Mouse (Mus musculus) limb, embryonic 12.5 days (tissue): ENCODE measurements around the gene 2610042L04Rik. TPM values are rescaled to one million over a fixed set of nuclear protein-coding genes. Genes with fewer than 3 reads are reported as not detected.
A peak's percentile ranks its signal among the peaks of the same experiment; 100 is the strongest.
"Not testable (repeated sequence)": the region's sequence is repeated elsewhere in the genome, so short reads cannot be mapped to it uniquely, and the experiment has no call there.

Experiments
- ATAC-seq: fragments of 200-750 bp; cut with Nextera tagmentation; 2 replicates; pipeline ENCODE4 v1.8.0; 2017; ENCODE audit warnings: low read depth, moderate TSS enrichment; ENCODE audit not compliant: insufficient number of reproducible peaks, insufficient read depth, low FRiP score, low TSS enrichment
- H3K27ac ChIP-seq: fragments of 300-500 bp; sonication (generic); 2 replicates; pipeline ENCODE4 v1.5.1; 2016; ENCODE audit warnings: mild to moderate bottlenecking, moderate library complexity
- H3K27me3 ChIP-seq: fragments of 300-500 bp; sonication (generic); 2 replicates; pipeline ENCODE4 v1.6.1; 2016; ENCODE audit warnings: mild to moderate bottlenecking, moderate library complexity
- H3K36me3 ChIP-seq: fragments of 300-500 bp; sonication (generic); 2 replicates; pipeline ENCODE4 v1.6.1; 2016; ENCODE audit warnings: mild to moderate bottlenecking, moderate library complexity
- H3K4me1 ChIP-seq: fragments of 300-500 bp; sonication (generic); replicated peaks from 2 replicates; pipeline ENCODE4 v1.6.1; 2016
- H3K4me2 ChIP-seq: fragments of 300-500 bp; sonication (generic); 2 replicates; pipeline ENCODE4 v1.6.1; 2016; ENCODE audit warnings: mild to moderate bottlenecking, moderate library complexity
- H3K4me3 ChIP-seq: fragments of 300-500 bp; sonication (generic); replicated peaks from 2 replicates; pipeline ENCODE4 v1.5.1; 2016; ENCODE audit warnings: mild to moderate bottlenecking
- H3K9ac ChIP-seq: fragments of 300-500 bp; sonication (generic); replicated peaks from 2 replicates; pipeline ENCODE4 v1.6.1; 2016; ENCODE audit warnings: mild to moderate bottlenecking, moderate library complexity
- H3K9me3 ChIP-seq: fragments of 300-500 bp; sonication (generic); 2 replicates; pipeline ENCODE4 v1.6.1; 2016; ENCODE audit warnings: mild to moderate bottlenecking, moderate library complexity
- WGBS: fragments of 180-500 bp; shearing (Covaris S2); methylation state at CpG from one replicate; pipeline ENCODE4 v1.1.7; 2016; 5-methylcytosine and 5-hydroxymethylcytosine counted together
- polyA plus RNA-seq: library from polyadenylated mRNA; unstranded; fragments of >200 nt; fragmentation: Nextera tagmentation; extraction: Ambion mirVana; gene quantifications from 2 replicates; pipeline ENCODE4 v1.2.1, GENCODE M21; 2016

2610042L04Rik gene
- 0.24 and 0.43 TPM in 2 replicates for polyA plus RNA-seq

- not testable (repeated sequence) for ATAC-seq, H3K27me3 ChIP-seq, H3K36me3 ChIP-seq, H3K27ac ChIP-seq, H3K9me3 ChIP-seq, H3K4me1 ChIP-seq
- 5% methylated on average over 15 of the region's 48 CpGs for WGBS
- Histone ChIP-seq H3K4me2 (peak within 1 kb of the TSS; percentile 70), H3K4me3 (peak within 1 kb of the TSS; percentile 42), H3K9ac (peak within 1 kb of the TSS; percentile 50; the same call in 1 of the 2 replicates)
Observed at GRCm38 (mm10) chr14:4334476-4335080, at the start of gene 2610042L04Rik. Gene 2610042L04Rik (plus strand): TSS chr14:4334763.

- WGBS = no CpG with 5 or more reads among the region's 1 CpGs
- H3K9ac ChIP-seq, H3K4me2 ChIP-seq, H3K27me3 ChIP-seq, H3K4me3 ChIP-seq, ATAC-seq, H3K4me1 ChIP-seq, H3K9me3 ChIP-seq, H3K27ac ChIP-seq, H3K36me3 ChIP-seq: not testable (repeated sequence)
Observed at GRCm38 (mm10) chr14:4316983-4317382, 17.6 kb upstream of the 2610042L04Rik start, which contains the start of gene Gm3149. Gene Gm3149 (plus strand): TSS chr14:4317283.

- H3K9me3 ChIP-seq, H3K9ac ChIP-seq, H3K36me3 ChIP-seq, H3K27ac ChIP-seq, ATAC-seq, H3K4me1 ChIP-seq, H3K27me3 ChIP-seq, H3K4me3 ChIP-seq, H3K4me2 ChIP-seq: not testable (repeated sequence)
- WGBS = 1% methylated on average over 7 of the region's 8 CpGs
Observed at GRCm38 (mm10) chr14:4335506-4335905, 943 bp downstream of the 2610042L04Rik start.

- H3K4me2 ChIP-seq, H3K27ac ChIP-seq, H3K36me3 ChIP-seq, H3K4me1 ChIP-seq, H3K27me3 ChIP-seq, H3K4me3 ChIP-seq, H3K9ac ChIP-seq, ATAC-seq, H3K9me3 ChIP-seq: not testable (repeated sequence)
- WGBS = 86% methylated on average over 1 of the region's 3 CpGs
Observed at GRCm38 (mm10) chr14:4368991-4369390, 34.4 kb downstream of the 2610042L04Rik start.

GRCm38 (mm10) chr14:4369691-4370090 lies 35.1 kb downstream of the 2610042L04Rik start:
- 77% methylated on average over 3 of the region's 3 CpGs for WGBS
- H3K36me3 ChIP-seq, ATAC-seq, H3K4me3 ChIP-seq, H3K4me2 ChIP-seq, H3K9ac ChIP-seq, H3K4me1 ChIP-seq, H3K27me3 ChIP-seq, H3K27ac ChIP-seq, H3K9me3 ChIP-seq: not testable (repeated sequence)

GRCm38 (mm10) chr14:4377871-4378270 lies 43.3 kb downstream of the 2610042L04Rik start:
- H3K27ac ChIP-seq, ATAC-seq, H3K36me3 ChIP-seq, H3K4me2 ChIP-seq, H3K9me3 ChIP-seq, H3K4me1 ChIP-seq, H3K4me3 ChIP-seq, H3K9ac ChIP-seq, H3K27me3 ChIP-seq: not testable (repeated sequence)

- not testable (repeated sequence) for H3K27ac ChIP-seq, H3K4me2 ChIP-seq, ATAC-seq, H3K27me3 ChIP-seq, H3K4me1 ChIP-seq, H3K4me3 ChIP-seq, H3K9me3 ChIP-seq, H3K36me3 ChIP-seq, H3K9ac ChIP-seq
Observed at GRCm38 (mm10) chr14:4385606-4386005, 51.0 kb downstream of the 2610042L04Rik start.

GRCm38 (mm10) chr14:4392841-4393530 lies 58.4 kb downstream of the 2610042L04Rik start:
- H3K27me3 ChIP-seq, ATAC-seq, H3K4me3 ChIP-seq, H3K4me1 ChIP-seq, H3K27ac ChIP-seq, H3K4me2 ChIP-seq, H3K9ac ChIP-seq, H3K36me3 ChIP-seq, H3K9me3 ChIP-seq: not testable (repeated sequence)
- WGBS = 95% methylated on average over 3 of the region's 6 CpGs

GRCm38 (mm10) chr14:4397226-4397625 lies 62.7 kb downstream of the 2610042L04Rik start, which contains the start of gene Gm3159:
Gene Gm3159 (plus strand): TSS chr14:4397526.
- not testable (repeated sequence) for H3K36me3 ChIP-seq, H3K4me3 ChIP-seq, ATAC-seq, H3K9me3 ChIP-seq, H3K9ac ChIP-seq, H3K27ac ChIP-seq, H3K27me3 ChIP-seq, H3K4me2 ChIP-seq, H3K4me1 ChIP-seq
- WGBS = 76% methylated on average over 2 of the region's 3 CpGs

GRCm38 (mm10) chr14:4398624-4399023 lies 64.1 kb downstream of the 2610042L04Rik start:
- H3K4me3 ChIP-seq, H3K36me3 ChIP-seq, H3K9me3 ChIP-seq, ATAC-seq, H3K4me2 ChIP-seq, H3K9ac ChIP-seq, H3K27me3 ChIP-seq, H3K27ac ChIP-seq, H3K4me1 ChIP-seq: not testable (repeated sequence)

GRCm38 (mm10) chr14:4400115-4400789 lies 65.7 kb downstream of the 2610042L04Rik start:
- H3K4me2 ChIP-seq, H3K36me3 ChIP-seq, H3K27ac ChIP-seq, H3K9me3 ChIP-seq, H3K9ac ChIP-seq, H3K4me3 ChIP-seq, H3K27me3 ChIP-seq, ATAC-seq, H3K4me1 ChIP-seq: not testable (repeated sequence)
- 85% methylated on average over 5 of the region's 5 CpGs for WGBS
